Mouse (Mus musculus) frontal cortex, adult (tissue): Measurements from ENCODE around the gene Tcf7l2.

Experiments used
- ATAC-seq: cut with Nextera tagmentation; 2 replicates; pipeline ENCODE4 v1.9.2; 2017; ENCODE audit warnings: mild to moderate bottlenecking, moderate library complexity, mixed read lengths; ENCODE audit not compliant: low TSS enrichment

Gene Tcf7l2

GRCm38 (mm10) chr19:55741439-55741928, at the start of gene Tcf7l2:
TSS of gene Tcf7l2 (plus strand) at chr19:55741820.
- peak; percentile 64 for ATAC-seq

- no peak for ATAC-seq
These were observed 47.0 kb upstream of the Tcf7l2 start for GRCm38 (mm10) chr19:55694651-55695050.

DNA sequence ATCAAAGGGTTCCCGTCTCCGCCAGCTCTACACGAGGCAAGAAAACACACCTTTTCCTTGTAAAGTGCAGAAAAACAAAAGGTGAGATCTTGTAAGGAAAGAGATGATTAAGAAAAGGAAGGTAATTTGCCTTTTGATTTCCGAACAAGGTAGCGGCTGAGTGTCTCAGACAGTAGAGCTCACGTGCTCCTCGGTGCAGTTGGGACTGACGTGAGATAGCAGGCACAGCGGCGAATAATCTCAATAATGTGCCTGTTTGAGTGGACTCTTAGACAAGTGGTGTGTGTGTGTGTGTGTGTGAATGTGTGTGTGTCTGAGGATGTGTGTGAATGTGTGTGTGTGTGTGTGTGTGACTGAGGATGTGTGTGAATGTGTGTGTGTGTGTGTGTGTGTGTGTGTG, 46.2 kb upstream of the Tcf7l2 start:
- no peak for ATAC-seq

DNA sequence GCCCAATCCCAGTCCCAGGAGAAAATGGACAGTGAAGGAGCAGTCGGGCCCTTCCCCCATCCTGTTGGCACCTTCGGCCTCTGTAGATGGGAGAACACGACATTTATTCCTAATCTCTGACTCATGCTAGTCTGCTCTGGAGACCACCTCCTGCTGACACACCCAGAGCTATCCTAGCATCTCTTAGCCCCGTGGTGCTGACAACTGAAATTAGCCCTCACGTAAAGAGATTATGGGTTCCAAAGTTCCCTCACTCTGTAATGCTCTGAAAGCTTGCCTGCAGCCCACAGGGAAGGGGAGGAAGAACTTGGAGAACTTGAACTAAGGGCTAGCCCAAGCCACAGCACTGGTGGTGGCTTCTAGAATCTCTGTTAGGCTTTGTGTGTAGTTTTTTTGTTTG, 42.7 kb upstream of the Tcf7l2 start:
- no peak for ATAC-seq

DNA sequence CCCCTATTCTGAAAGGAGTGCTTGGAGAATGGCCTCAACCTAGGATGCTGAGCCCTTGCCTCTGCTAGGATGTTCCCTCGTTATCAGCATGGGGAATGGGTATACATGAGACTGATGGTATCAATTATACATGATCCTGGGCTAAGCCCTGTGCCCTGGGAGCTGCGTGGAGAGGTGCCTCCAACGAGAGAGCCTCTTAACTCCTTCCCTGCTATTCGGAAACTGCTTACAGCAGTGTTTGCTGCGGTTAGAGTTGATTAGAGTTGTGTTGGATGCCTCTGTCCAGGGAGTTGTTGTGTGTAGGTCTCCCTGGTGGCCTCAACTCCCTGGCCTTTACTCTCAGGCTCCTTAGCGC, 41.4 kb upstream of the Tcf7l2 start:
- ATAC-seq: no peak

DNA sequence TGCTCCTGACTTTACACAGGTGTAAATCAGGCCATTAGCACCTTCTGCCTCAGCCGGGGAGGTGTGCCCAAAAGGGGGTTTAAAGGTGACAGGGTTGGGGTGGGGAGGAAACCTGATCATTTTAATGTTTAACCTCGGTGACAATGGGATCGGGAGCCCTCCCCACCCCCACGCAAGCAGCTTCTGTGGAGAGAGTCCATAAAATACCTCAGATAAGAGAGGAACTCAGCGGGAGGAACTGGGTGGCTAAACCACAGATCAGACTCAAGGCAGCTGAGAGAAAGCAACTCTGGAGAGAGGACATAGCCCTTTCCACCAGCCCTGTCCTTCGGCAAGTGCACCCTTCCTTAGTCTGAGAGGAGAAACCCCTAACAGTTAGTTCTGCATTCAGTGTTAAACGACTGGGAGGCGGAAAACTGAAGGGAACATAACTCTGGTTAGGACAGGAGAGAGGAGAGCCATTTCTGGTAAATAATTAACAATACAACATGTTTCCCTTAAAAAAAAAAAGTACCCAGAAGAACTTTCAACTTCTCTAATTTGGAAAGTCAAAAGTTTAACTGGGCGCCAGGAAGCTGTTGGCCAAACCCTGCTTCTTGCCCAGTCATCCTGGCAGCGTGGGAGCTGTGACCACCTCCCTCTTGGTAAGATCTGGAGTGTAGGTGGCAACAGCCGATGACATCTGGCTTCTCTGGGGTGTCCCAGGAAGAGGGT, 40.9 kb upstream of the Tcf7l2 start:
- ATAC-seq: no peak

DNA sequence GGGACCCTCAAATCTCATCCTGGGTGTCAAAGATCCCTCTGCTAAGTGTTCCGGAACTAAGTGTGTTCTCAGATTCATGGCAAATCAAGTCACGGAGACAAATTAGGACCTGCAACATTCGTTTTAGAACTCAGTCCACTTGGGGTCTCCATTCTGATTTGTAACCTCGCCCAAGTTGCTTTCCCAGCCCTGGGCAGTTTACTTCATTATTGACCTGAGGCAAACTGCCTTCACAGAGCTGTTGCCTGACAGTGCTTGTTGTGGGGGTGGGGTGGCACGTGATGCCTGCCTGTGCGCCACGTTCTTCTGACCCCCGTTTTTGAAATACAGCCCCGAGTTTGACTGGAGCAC, 40.4 kb upstream of the Tcf7l2 start:
- ATAC-seq: no peak

DNA sequence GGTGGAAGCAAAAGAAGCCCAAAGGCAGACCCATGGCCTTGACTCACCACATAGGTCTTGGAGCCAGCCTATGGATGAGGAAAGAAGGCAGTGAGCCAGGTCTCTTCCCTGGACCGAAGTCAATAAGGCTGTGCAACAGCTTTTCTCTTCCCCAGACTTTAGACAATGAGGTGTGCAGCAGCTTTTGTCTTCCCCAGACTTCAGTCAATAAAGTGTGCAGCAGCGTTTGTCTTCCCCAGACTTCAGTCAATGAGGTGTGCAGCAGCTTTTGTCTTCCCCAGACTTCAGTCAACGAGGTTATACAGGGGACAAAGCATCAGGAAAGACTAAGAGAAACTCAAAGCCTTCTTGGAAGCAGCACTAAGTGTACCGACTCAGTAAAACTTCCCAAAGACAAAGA, 39.5 kb upstream of the Tcf7l2 start:
- no peak for ATAC-seq

- ATAC-seq: no peak
These were observed 38.9 kb upstream of the Tcf7l2 start for GRCm38 (mm10) chr19:55702716-55703115.

DNA sequence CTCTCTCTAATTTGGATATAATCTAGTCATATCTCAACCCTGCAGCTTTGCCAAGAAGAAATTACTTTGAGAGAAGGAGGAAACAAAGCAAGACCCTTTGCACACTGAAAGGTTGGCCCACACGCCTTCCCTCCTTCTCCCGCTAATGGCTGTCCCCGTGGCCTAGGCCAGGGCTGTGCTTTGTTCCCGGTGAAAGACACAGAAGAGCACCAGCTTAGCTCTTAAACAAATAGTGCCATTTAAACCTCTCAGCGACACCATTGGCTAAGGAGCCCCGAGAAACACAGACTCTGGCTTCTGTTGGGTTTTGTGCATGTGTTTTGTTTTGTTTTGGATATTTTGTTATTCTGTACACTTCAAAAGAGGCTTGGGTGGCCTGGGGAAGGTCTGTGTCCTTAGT, 37.5 kb upstream of the Tcf7l2 start:
- no peak for ATAC-seq

GRCm38 (mm10) chr19:55706300-55706699, 35.3 kb upstream of the Tcf7l2 start:
- no peak for ATAC-seq

GRCm38 (mm10) chr19:55706806-55707205, 34.8 kb upstream of the Tcf7l2 start:
- no peak for ATAC-seq

DNA sequence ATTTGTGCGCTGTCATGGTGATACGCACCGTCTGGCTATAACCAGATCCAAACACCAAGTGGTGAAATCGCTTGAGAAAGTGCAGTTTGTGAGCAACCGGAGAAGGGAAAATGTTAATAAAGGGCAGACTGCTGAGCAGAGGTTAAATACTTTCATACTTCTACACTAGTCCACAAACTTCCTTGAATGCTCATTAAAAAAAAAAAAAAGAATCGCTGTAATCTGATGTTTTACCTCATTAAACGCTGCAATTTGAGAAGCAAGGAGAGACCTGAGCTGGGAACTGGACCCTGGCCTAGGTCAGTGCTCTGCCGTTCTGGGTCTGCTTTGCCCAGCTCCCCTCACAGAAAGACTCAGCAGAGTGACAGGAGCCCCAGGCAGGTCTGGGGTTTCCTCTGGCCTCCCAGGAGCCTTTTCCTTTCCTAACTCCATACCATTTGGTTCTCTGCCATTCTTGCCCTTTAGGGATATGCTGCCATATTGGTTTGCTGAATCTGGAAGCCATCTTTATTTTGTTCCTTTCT, 33.5 kb upstream of the Tcf7l2 start:
- no peak for ATAC-seq

GRCm38 (mm10) chr19:55710841-55711240, 30.8 kb upstream of the Tcf7l2 start:
- ATAC-seq: no peak

DNA sequence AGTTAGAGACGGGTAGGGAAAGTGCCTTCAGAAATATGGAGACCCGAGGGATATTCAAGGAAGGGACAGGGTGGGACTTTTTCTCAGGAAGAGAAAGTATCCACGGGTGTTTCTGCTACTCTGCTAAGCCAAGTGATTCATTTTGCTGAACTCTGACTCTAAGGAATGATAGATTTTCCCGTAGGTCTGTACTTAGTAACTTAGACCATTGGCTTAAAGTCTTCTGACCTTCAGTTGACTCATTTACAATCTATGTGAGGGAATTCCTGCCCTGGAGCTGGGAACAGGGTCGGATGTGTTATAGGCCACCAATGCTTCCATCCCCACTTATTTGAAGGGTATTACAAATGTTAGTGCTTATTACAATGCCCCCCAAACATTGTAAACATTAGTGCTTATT, 29.9 kb upstream of the Tcf7l2 start:
- no peak for ATAC-seq

- no peak for ATAC-seq
These were observed 28.9 kb upstream of the Tcf7l2 start for GRCm38 (mm10) chr19:55712678-55713077.

GRCm38 (mm10) chr19:55714015-55714414, 27.6 kb upstream of the Tcf7l2 start:
- no peak for ATAC-seq

DNA sequence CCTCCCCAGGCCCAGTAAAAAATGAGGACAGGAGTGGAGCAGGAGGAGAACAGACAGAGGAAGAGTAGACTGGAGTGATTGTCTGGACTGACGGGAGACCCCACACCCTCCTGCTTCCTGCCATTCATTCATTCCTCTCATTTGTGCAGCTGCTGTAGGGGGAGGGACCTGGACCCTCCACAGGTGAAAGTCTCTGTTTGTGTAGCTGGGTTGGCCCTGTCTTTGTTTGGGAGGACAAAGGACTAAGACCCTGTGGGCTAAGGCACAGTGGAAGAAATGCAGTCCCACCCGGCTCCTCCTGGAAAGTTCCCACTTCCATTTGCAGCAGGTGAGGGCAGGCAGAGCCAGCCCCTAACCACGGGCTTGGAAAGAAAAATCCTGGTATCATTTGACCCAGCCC, 27.0 kb upstream of the Tcf7l2 start:
- no peak for ATAC-seq

GRCm38 (mm10) chr19:55719083-55719482, 22.5 kb upstream of the Tcf7l2 start:
- ATAC-seq: no peak

GRCm38 (mm10) chr19:55719524-55720408, 21.9 kb upstream of the Tcf7l2 start:
- no peak for ATAC-seq

DNA sequence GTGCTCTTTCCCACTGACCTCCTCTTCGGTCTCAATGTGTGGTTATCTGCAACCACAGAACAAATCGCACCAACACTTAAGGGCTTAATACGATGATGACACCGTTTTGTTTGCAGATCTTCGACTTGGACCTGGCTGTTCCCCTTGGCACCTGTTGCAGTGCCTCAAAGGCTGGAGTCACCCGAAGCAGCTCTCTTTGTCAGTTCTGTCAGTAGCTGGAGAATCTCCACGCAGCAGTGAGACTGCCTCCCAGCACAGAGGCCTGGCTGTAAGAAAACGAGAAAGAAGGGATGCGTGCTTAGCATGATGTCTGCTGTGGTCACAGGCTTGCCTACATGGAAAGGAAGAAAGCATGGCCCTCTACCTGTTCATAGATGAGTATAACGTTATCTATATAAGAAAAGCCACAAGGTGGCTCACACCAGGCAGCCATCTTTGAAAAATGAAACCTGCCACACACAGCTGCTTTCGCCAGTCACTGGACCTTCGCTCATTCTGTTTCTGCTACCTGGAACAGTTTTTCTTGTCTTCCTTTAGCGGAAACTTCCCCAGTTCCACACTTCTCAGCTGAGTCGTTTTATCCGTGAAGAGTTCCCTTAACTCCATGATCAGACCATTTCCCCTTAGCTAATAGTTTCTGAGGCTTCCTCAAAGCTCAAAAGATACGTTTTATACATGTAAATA, 21.1 kb upstream of the Tcf7l2 start:
- no peak for ATAC-seq

DNA sequence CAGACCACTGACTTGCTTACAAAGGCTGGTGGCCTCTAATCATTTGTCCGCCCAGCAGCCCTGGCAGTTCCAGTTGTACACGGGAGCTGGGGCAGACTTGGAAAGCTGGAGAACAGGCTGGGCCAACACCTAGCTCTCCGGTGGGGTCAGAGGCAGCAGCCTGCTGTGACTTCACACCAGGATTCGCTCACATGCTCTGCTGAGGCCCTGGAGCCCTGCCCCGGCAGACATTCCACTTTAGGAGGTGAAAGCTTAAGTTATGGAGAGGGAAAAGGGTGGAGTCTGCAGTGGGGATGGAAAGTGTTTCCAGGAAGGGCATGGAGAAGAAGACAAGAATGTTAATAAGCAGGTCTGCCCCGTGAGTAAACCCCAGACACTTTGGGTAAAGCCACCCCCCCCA, 19.2 kb upstream of the Tcf7l2 start:
- ATAC-seq: no peak
